Mouse (Mus musculus) cerebellum, postnatal 10 days (tissue): ENCODE measurements at regions not wholly inside any gene's neighbourhood (a gene's known extent, or its start where the extent isn't known, plus 50 kb on each side); places are given as distances from the start of the nearest gene placed in this dataset.

Source experiments
- DNase-seq, 2 experiments: peaks; one replicate each; pipeline ENCODE4 v3.0.0; 2021; ENCODE audit warnings: mixed read lengths in 2 of 2

DNA sequence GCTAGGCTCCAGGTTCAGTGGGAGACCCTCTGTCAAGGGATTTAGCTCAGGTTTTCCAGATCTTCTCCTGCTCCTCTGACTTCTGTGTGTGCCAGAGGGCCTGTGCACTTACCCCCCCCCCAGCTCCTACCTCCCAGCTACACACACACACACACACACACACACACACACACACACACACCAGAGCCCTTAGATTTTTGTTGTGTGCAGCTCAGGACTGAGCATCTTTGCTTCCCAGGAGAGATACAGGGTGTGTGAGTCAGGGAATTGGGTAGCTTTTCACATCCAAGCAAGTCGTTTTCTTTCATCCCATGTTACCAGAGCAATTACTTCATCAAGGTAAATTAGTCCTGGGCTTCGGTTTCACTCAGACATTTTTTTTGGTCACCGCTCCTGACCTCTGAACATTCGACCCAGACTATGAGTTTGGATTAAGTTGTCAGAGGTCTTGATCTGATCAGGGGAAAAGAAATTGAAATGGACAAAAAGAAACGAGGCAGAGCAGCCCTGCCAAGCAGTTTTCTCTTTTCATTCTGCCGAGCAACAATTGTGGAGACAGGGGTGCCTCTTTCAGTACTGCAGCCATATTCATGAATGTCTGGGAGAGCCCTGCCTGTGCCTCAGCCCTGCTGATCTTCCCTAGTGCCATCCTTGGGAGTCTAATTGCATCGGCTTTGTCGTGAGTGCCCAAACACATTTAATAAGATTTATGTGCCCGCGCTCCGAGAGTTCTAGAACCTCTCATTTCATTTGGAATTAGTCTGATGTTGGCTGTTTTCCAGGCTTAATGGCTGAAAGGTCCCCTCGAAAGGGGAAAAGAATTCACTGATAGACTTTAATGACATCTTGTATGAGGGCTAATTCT, 241.3 kb downstream of the 1500009L16Rik start:
- no peak for DNase-seq

DNA sequence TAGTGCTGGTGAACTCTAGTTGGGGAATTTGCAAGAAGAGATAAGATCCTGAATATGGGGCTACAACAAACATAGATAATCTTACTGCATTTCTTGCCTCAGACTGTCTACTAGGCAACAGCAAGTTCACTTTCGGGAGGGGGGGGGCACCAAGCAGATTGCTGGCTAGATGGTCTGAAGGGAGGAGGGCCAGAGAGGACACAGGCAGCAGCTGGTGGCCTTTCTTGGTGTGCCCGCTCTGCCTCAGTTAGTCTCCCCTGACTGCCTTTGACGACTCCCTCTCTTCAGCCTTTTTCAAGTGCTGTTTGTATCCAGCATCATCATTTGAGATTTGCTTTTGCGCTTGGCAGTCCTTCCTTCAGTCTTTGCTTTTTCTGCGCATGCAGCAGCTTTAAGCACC, 242.2 kb downstream of the 1500009L16Rik start:
- no peak for DNase-seq

DNA sequence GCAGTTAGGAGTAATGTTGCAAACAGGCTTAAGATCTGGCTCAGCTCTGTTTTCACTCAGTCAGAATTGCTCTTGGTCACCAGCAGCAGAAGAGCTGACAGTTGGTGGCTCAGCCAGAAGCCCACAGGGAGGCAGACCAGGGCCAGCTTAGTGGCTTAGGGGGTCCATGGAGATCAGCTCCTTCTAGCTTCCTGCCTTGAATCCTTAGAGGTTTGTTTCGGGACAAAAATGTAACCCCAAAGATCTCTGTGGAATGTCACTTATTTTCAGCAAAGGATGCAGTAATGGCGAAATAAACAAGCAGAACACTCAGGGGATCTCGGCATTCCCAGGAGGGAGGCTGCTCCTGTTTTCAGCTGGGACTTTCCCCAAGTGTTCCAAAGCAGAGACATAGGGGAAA, 247.8 kb downstream of the 1500009L16Rik start:
- DNase-seq = peak in 1 of 2 experiments; percentile 27

GRCm38 (mm10) chr10:83974548-83974947, 251.9 kb downstream of the 1500009L16Rik start:
- DNase-seq = no peak

GRCm38 (mm10) chr10:83976548-83976947, 253.9 kb downstream of the 1500009L16Rik start:
- no peak for DNase-seq

- no peak for DNase-seq
Observed at GRCm38 (mm10) chr10:83979930-83980329, 257.3 kb downstream of the 1500009L16Rik start.

- peak; percentile 63 to 76 for DNase-seq
Observed at GRCm38 (mm10) chr10:83984697-83985415, 262.2 kb downstream of the 1500009L16Rik start.

GRCm38 (mm10) chr10:83992577-83993305, 270.1 kb downstream of the 1500009L16Rik start:
- no peak for DNase-seq

- no peak for DNase-seq
Observed at GRCm38 (mm10) chr10:83995026-83995600, 272.4 kb downstream of the 1500009L16Rik start.

- DNase-seq = peak; percentile 25 to 38
Observed at GRCm38 (mm10) chr10:83995913-83996312, 273.2 kb downstream of the 1500009L16Rik start.

DNA sequence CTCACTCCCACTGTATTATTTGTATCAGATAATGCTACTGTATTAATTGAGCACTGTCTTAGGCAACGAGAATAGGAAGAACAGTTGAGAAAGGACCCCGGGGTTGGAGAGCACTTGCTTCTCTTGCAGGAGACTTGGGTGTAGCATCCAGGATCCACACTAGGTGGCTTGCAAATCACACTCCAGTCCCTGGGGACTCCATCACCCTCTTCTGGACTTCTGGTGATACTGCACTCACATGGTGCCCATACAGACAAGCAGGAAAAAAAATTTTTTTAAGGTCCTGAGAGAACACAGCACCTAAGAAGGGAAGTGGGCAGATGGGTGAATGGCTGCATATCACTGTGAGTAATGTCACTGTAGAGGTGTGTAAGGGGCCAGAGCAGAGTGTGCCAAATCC, 273.8 kb downstream of the 1500009L16Rik start:
- peak in 1 of 2 experiments; percentile 23 for DNase-seq

GRCm38 (mm10) chr10:84000436-84001208, 278.0 kb downstream of the 1500009L16Rik start:
- DNase-seq = no peak

DNA sequence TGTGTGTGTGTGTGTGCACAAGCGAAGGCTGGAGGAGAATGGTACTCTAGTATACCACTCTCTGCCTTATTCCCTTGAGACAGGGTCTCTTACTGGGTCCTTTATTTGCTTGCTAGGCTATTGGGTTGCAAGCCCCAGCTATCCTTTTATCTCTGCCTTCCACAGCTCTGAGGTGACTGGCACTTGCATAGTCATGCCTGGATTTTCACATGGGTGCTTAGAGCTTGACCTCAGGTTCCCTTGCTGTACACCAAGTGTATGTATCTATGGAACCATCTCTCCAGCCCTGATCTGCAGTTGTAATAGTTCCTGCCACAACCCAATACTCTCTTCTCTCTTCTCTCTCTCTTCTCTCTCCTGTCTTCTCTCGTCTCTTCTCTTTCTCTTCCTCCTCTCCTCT, 280.1 kb downstream of the 1500009L16Rik start:
- no peak for DNase-seq

GRCm38 (mm10) chr10:84003601-84004149, 281.0 kb downstream of the 1500009L16Rik start:
- DNase-seq = no peak

DNA sequence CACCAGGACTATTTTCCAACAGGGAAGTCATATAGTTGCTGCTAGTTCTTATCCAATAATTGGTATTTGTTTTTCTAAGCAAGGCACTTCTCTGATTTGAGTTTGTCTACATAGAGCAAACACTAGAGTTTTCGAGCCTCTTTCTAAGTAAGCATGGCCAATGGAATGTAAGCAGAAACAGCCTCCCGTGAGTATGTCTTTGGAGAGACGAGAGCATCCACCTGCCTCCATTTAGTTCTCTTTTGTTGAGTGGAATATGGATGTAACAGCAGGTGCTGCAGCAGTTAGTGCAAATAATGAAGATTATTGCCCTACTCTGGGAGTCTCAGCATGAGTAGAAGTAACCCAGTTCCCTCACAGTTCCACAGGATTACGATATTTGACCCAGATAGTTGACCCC, 286.3 kb downstream of the 1500009L16Rik start:
- no peak for DNase-seq

- peak; percentile 87 to 91 for DNase-seq
Observed at GRCm38 (mm10) chr10:84019381-84019780, 296.7 kb downstream of the 1500009L16Rik start.

GRCm38 (mm10) chr10:84020023-84020620, 297.5 kb downstream of the 1500009L16Rik start:
- DNase-seq = peak; percentile 59 to 70

GRCm38 (mm10) chr10:84021167-84022120, 298.8 kb downstream of the 1500009L16Rik start:
- no peak for DNase-seq

DNA sequence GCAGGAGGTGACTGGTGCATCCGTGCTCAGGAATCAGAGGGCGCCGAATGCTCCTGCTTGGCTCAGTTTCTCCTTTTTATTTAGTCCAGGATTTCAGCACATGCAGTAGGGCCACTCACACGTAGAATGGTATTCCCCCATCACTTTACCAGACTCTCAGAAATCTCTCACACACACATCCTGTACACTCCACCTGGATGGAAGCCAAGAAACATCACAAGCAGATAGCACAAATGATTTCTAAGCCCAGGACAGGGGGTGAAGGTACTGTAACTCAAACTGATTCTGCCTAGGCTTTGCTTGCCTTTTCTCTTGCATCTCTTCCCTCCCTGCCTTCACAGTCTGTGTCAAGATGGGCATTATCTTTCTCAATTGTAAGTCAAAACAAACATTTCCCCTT, 301.6 kb downstream of the 1500009L16Rik start:
- DNase-seq = no peak

DNA sequence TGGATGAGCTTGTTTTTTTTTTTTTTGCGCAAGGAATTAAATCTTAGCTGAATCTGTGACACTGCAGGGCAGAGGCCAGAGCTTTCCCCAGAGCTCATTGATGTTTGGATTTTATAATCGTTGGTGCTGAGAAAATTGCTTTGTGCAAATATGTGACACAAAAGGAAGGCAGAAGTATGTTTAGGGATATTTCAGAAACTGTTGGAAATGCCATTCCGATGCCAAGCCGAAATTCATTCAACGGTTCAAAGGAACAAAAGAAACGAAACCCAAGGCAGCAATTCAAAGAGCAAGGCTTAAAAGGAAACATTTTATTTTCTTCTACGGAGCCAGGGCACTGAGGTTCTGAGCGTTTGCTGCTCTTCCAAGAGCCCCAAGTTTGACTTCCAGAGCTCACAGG, 302.2 kb downstream of the 1500009L16Rik start:
- DNase-seq = no peak
